ENCODE assay signal across 9 mouse cellular contexts in genomic region chr5:147299255-147300000, GRCm38 (mm10). TPM values are rescaled to one million over a fixed set of nuclear protein-coding genes. Genes with fewer than 3 reads are reported as not detected.
DNase-seq lines count a peak whose midpoint lies in the region; ATAC-seq lines count a peak whose summit lies in the region.
"Had no signal": no experiment of that assay in that cellular context is flagged by ENCODE, and none has a peak within 500 bp of the region (broad histone marks: within the 10 kb centered on the region; RNA-seq: fewer than 3 reads in every experiment).

No protein-coding gene starts in this region.

- no peaks in the 10 kb centered on the region for H3K36me3 ChIP-seq in forebrain, embryonic 11.5 days (ENCODE audit: control insufficient read depth, insufficient read depth, low read length)
- H3K36me3 ChIP-seq in intestine, embryonic 16.5 days (ENCODE audit: control insufficient read depth, insufficient read depth, low read length): no peaks in the 10 kb centered on the region
- no peaks in the 10 kb centered on the region for H3K36me3 ChIP-seq in neural tube, embryonic 14.5 days (ENCODE audit: control insufficient read depth, insufficient read depth, low read length)

- peak overlapping the region; percentile 12; the same call in 1 of the 2 replicates for H3K4me2 ChIP-seq in forebrain, embryonic 11.5 days (ENCODE audit: low read depth, low read length, severe bottlenecking)
- peak overlapping the region; percentile 69 for H3K4me2 ChIP-seq in intestine, embryonic 16.5 days (ENCODE audit: low read depth, low read length)
- H3K4me2 ChIP-seq in neural tube, embryonic 14.5 days (ENCODE audit: low read depth, low read length): peak overlapping the region; percentile 14; the same call in 1 of the 2 replicates

- H3K9ac ChIP-seq in forebrain, embryonic 11.5 days (ENCODE audit: low read length): no peak overlapping the region
- peak overlapping the region; percentile 92 for H3K9ac ChIP-seq in intestine, embryonic 16.5 days (ENCODE audit: low read depth, low read length)
- H3K9ac ChIP-seq in neural tube, embryonic 14.5 days (replicated peaks; ENCODE audit: low read depth, low read length): no peak overlapping the region

- no peak overlapping the region for H3K27ac ChIP-seq in forebrain, embryonic 11.5 days (ENCODE audit: low read depth, low read length)
- peak overlapping the region; percentile 80 for H3K27ac ChIP-seq in intestine, embryonic 16.5 days (ENCODE audit: low read length)
- no peak overlapping the region for H3K27ac ChIP-seq in neural tube, embryonic 14.5 days (ENCODE audit: low read depth, low read length)

- H3K4me3 ChIP-seq in forebrain, embryonic 11.5 days (ENCODE audit: low read depth, low read length): 0 out of 2 replicates have a peak overlapping the region, but pooled peaks have one; percentile 0
- H3K4me3 ChIP-seq in intestine, embryonic 16.5 days (ENCODE audit: low read length): peak overlapping the region; percentile 68
- H3K4me3 ChIP-seq in neural tube, embryonic 14.5 days (ENCODE audit: low read depth, low read length): no peak overlapping the region

- peak; percentile 27 for DNase-seq in ovary, postnatal 14 days (ENCODE audit: low spot score)
- no peak for DNase-seq in ovary, adult 18-20 months (ENCODE audit: low spot score)
- DNase-seq in adipocyte (ENCODE audit: low spot score): peak; percentile 64
- peak; percentile 83 for DNase-seq in forebrain, embryonic 11.5 days (ENCODE audit: low spot score)
- DNase-seq in lung, adult 18-20 months: peak; percentile 64 to 75
- DNase-seq in gastrocnemius, postnatal 4 days (ENCODE audit: low spot score in 2 of 2): no peak

- ATAC-seq in forebrain, embryonic 11.5 days (replicated peaks; ENCODE audit: low FRiP score): peak; percentile 88
- peak; percentile 93 for ATAC-seq in intestine, embryonic 16.5 days
- peak; percentile 65; the same call in 1 of the 2 replicates for ATAC-seq in neural tube, embryonic 14.5 days (ENCODE audit: low read depth)

- H3K9me3 ChIP-seq in forebrain, embryonic 11.5 days (ENCODE audit: control insufficient read depth, low read length): no peaks in the 10 kb centered on the region
- no peaks in the 10 kb centered on the region for H3K9me3 ChIP-seq in intestine, embryonic 16.5 days (ENCODE audit: control insufficient read depth, low read length)
- H3K9me3 ChIP-seq in neural tube, embryonic 14.5 days (ENCODE audit: control insufficient read depth, low read length): no peaks in the 10 kb centered on the region

- under 1% methylated on average over 41 of the region's 41 CpGs for WGBS in forebrain, embryonic 11.5 days
- 2% methylated on average over 40 of the region's 41 CpGs for WGBS in intestine, embryonic 16.5 days
- WGBS in neural tube, embryonic 14.5 days: under 1% methylated on average over 40 of the region's 41 CpGs

- H3K4me1 ChIP-seq in forebrain, embryonic 11.5 days (replicated peaks; ENCODE audit: control insufficient read depth, insufficient read depth, low read length): peaks cover 4% of the 10 kb centered on the region; the same call in 1 of the 2 replicates
- H3K4me1 ChIP-seq in intestine, embryonic 16.5 days (ENCODE audit: control insufficient read depth, insufficient read depth, low read length): 0 out of 2 replicates have a peak, but pooled peaks cover 6% of the 10 kb centered on the region
- H3K4me1 ChIP-seq in neural tube, embryonic 14.5 days (ENCODE audit: control insufficient read depth, insufficient read depth, low read length): no peaks in the 10 kb centered on the region

- H3K27me3 ChIP-seq in forebrain, embryonic 11.5 days (ENCODE audit: control insufficient read depth, insufficient read depth, low read length): peaks cover 90% of the 10 kb centered on the region
- H3K27me3 ChIP-seq in intestine, embryonic 16.5 days (replicated peaks; ENCODE audit: control insufficient read depth, insufficient read depth, low read length): peaks cover 32% of the 10 kb centered on the region
- peaks cover 73% of the 10 kb centered on the region for H3K27me3 ChIP-seq in neural tube, embryonic 14.5 days (ENCODE audit: control insufficient read depth, insufficient read depth, low read length)

RNA-seq across cellular contexts. Expression of gene Cdx2, which starts 7.6 kb away (rescaled TPM):
- not detected in 2 replicates for polyA plus RNA-seq in forebrain, embryonic 11.5 days (2014; fragmentation: Nextera tagmentation; extraction: Ambion mirVana)
- polyA plus RNA-seq in intestine, embryonic 16.5 days (2015; fragmentation: Nextera tagmentation; extraction: Ambion mirVana): 42.1 and 46.2 TPM in 2 replicates
- not detected in 2 replicates for polyA plus RNA-seq in neural tube, embryonic 14.5 days (2014; fragmentation: Nextera tagmentation; extraction: Ambion mirVana)
- not detected for total RNA-seq in gastrocnemius, postnatal 4 days (2021)

RNA-seq across cellular contexts. Expression of gene Urad, which starts 22.8 kb away (rescaled TPM):
- polyA plus RNA-seq in forebrain, embryonic 11.5 days (2014; fragmentation: Nextera tagmentation; extraction: Ambion mirVana): not detected in 2 replicates
- polyA plus RNA-seq in intestine, embryonic 16.5 days (2015; fragmentation: Nextera tagmentation; extraction: Ambion mirVana): 2.6 TPM in 2 replicates
- not detected in 2 replicates for polyA plus RNA-seq in neural tube, embryonic 14.5 days (2014; fragmentation: Nextera tagmentation; extraction: Ambion mirVana)
- not detected for total RNA-seq in gastrocnemius, postnatal 4 days (2021)
- polyA plus RNA-seq: frontal cortex, adult 2 months had no signal

RNA-seq across cellular contexts. Expression of gene Pdx1, which starts 29.7 kb away (rescaled TPM):
- not detected in 2 replicates for polyA plus RNA-seq in forebrain, embryonic 11.5 days (2014; fragmentation: Nextera tagmentation; extraction: Ambion mirVana)
- polyA plus RNA-seq in intestine, embryonic 16.5 days (2015; fragmentation: Nextera tagmentation; extraction: Ambion mirVana): 3.8 and 5.3 TPM in 2 replicates
- not detected in 2 replicates for polyA plus RNA-seq in neural tube, embryonic 14.5 days (2014; fragmentation: Nextera tagmentation; extraction: Ambion mirVana)
- total RNA-seq in gastrocnemius, postnatal 4 days (2021): not detected
- polyA plus RNA-seq: frontal cortex, adult 2 months had no signal

Comparison
In these comparisons a context has a peak if more than half of its experiments do, and no peak if none do; other contexts are left out.
1. DNase-seq: peak in ovary, postnatal 14 days (single experiment), adipocyte (single experiment), forebrain, embryonic 11.5 days (single experiment) and lung, adult 18-20 months (2 of 2); none in ovary, adult 18-20 months (single experiment) and gastrocnemius, postnatal 4 days (0 of 2).
2. H3K4me2 ChIP-seq: peak in every context shown above with its lines; median percentile 69 in intestine, embryonic 16.5 days; 14 in neural tube, embryonic 14.5 days; 12 in forebrain, embryonic 11.5 days.
3. RNA of gene Cdx2, which starts 7.6 kb away (polyA plus RNA-seq): 42.1 to 46.2 TPM in intestine, embryonic 16.5 days; not detected in forebrain, embryonic 11.5 days and not detected in neural tube, embryonic 14.5 days; every median in the first group is over 10 times any median in the second.
4. Peak in every context shown above with its lines, with median percentiles within 50 percentile points of each other: ATAC-seq.